Mouse (Mus musculus): Measurements from ENCODE around the gene Gm28044.
"Not testable (repeated sequence)": the region's sequence is repeated elsewhere in the genome, so short reads cannot be mapped to it uniquely, and the experiment has no call there.

The Gm28044 gene

GRCm38 (mm10) chr13:67360131-67360744 is at the start of gene Gm28044, which contains the start of gene Zfp953:
Gene Gm28044 (minus strand): TSS chr13:67360536.
Gene Zfp953 (minus strand): TSS chr13:67360605.
- DNase-seq (ENCODE audit: low spot score in 2 of 2), result peak; percentile 93 to 98

DNA sequence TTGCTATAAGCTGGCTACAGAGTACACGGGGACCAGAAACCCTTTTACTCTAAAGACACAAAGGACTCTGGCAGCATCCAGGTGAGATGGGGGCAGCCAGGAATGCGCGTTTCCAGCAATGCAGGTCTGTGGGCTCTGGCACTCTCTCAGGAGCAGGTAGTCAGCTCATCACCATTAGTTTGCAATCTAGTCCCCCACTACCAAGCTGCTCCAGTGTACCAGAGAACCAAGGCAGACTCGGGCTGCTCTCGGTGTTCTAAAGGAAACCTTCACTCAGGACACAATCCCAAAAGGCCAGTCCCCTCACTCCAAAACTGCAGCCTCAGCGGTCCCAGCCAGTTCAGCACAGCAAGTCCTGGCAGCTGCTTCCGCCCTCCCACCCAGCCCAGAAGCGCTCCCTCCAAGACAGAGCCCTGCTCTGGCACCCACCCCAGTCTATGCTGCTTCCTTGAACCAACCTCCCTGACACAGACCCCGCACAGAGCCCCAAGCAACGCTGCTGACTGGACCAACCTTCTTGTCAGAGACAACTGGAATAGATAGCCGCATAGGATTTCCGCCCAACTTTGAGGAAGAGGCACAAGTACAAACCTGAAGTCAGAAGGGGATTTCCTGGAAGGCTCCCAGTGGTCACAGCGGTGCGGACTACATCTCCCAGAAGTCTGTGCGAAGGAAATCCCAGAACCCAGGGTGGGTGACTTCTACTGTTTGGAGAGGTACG is 39.0 kb upstream of the Gm28044 start, which contains the start of gene Zfp429:
TSS of gene Zfp429 (minus strand) at position 637 of the 721 bp plus-strand sequence.
- DNase-seq (ENCODE audit: low spot score in 2 of 2), result peak; percentile 69 to 82

DNA sequence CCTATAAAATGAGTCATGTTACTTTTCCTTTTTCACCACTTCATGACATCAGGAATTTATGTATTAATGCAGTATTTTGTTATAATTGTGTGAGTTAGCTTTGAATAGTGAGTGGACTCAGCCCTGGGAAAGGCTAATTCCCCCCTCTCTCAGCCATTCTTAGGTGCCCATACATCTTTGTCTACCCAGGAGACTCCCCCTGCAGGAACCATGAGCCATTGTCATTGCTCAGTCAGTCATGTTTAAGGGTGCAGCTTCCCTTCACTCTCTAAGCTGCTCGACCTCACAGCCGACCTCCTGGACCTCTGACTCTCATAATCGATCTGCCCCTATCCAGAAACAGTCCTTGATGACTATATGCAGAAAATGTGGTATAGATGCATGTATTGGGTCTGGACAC is 15.9 kb upstream of the Gm28044 start:
- not testable (repeated sequence) for DNase-seq (ENCODE audit: low spot score in 2 of 2)

GRCm38 (mm10) chr13:67375050-67375911 is 14.9 kb upstream of the Gm28044 start, which contains the start of the genes Gm28041 and Zfp456:
Gene Gm28041 (minus strand): TSS chr13:67375733.
Gene Zfp456 (minus strand): TSS chr13:67375810.
- peak; percentile 55 to 59 for DNase-seq (ENCODE audit: low spot score in 2 of 2)

DNA sequence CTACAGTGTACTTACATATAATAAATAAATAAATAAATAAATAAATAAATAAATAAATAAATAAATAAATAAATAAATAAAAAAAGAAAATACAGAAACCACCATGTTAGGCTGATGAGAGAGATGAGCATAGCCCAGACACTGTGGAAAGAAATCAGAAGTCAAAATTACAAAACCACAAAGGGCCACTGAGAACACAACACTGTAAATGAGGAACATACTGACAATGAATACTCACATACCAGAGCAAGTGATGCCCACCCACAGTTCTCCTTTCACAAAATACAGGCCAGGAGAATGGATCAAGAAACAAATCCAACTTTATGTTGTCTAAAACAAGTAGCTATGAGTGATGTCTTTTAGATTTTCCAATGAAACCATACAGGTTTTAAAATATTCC is 8.5 kb downstream of the Gm28044 start:
- DNase-seq (ENCODE audit: low spot score in 2 of 2), result no peak

DNA sequence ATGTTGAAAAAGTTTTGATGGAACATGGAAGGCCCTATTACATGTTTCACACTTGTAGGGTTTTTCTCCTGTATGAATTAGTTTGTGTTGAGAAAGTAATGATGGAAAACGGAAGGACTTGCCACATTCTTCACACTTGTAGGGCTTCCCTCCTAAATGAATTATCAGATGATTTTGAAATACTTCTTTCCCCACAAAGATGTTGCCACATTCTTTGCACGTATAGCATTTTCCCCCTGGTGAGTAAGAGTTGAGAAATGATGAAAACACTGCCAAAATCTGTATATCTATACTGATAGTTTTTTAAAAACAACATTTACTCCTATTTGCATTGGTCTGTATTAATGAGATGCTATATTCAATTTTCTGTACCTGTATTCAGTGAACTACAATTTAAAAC is 16.9 kb downstream of the Gm28044 start:
- no peak for DNase-seq (ENCODE audit: low spot score in 2 of 2)

GRCm38 (mm10) chr13:67332877-67333276 is 27.5 kb downstream of the Gm28044 start:
- no peak for DNase-seq (ENCODE audit: low spot score in 2 of 2)

- peak; percentile 82 to 94 for DNase-seq (ENCODE audit: low spot score in 2 of 2)
These were observed 28.2 kb downstream of the Gm28044 start, which contains the start of gene Zfp595 for GRCm38 (mm10) chr13:67332019-67332724. Gene Zfp595 (minus strand): TSS chr13:67332570.

DNA sequence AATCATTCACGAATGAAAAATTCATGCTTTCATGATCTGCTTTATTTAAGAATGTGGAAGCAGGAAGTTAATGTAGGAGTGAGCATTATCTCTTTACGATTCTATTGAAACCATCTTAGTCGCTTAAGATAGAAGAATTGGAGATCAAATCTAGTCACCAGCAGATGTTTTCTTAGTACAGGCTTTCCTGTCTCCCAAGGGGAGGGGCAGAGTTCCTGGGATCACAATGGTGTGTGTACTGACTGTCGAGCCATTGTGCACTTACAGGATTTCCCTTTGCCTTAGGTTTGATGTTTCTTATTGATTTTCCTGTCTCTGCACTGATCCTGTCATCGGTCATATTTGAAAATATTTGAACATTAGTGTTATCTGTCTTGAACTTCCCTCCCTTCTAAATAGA is 53.6 kb downstream of the Gm28044 start:
- peak; percentile 3 to 4 for DNase-seq (ENCODE audit: low spot score in 2 of 2)

- peak; percentile 94 to 98 for DNase-seq (ENCODE audit: low spot score in 2 of 2)
These were observed 54.3 kb downstream of the Gm28044 start, which contains the start of gene Zfp457 for GRCm38 (mm10) chr13:67305822-67306672. Gene Zfp457 (minus strand): TSS chr13:67306485.

DNA sequence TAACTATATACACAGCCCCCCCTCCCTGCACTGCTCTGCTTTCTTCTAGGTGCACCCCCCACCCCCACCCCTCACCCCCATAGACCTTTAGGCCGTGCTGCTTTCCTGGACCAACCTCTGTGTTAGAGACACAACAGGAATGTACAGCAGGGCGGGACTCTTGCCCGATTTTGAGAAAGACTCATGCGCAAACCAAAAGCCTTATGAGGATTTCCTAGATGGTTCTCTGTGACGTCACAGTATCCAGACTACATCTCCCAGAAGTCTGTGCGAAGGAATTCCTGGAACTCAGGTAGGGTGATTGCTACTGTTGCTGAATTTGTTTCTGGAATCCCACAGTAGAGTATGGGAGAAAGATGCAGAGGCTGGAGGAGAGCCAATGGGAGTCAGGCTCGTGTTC is 82.0 kb downstream of the Gm28044 start, which contains the start of gene Zfp458:
TSS of gene Zfp458 (minus strand) at position 153 of the 400 bp plus-strand sequence.
- peak; percentile 21 to 28 for DNase-seq (ENCODE audit: low spot score in 2 of 2)

DNA sequence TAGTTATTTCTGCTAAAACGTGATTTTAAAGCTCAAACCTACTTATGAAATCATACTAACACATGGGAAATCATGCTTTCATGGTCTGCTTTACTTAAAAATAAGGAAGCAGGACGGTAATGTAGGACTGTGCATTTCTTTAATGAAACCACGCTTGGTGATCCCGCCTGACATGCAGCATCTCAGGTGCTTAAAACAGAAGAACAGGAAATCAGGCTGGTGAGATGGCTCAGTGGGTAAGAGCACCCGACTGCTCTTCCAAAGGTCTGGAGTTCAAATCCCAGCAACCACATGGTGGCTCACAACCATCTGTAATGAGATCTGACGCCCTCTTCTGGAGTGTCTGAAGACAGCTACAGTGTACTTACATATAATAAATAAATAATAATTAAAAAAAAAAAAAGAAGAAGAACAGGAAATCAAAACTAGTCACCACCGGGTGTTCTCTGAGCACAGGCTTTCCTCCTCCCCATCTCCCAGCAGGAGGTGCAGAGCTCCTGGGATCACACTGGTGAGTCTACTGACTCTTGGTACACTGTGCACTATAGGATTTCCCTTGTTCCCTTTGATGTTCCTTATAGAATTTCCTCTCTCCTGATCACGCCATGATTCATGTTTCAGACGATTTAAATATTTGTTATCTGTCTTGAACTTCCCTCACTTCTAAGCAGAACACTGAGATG is 90.8 kb downstream of the Gm28044 start:
- not testable (repeated sequence) for DNase-seq (ENCODE audit: low spot score in 2 of 2)

DNA sequence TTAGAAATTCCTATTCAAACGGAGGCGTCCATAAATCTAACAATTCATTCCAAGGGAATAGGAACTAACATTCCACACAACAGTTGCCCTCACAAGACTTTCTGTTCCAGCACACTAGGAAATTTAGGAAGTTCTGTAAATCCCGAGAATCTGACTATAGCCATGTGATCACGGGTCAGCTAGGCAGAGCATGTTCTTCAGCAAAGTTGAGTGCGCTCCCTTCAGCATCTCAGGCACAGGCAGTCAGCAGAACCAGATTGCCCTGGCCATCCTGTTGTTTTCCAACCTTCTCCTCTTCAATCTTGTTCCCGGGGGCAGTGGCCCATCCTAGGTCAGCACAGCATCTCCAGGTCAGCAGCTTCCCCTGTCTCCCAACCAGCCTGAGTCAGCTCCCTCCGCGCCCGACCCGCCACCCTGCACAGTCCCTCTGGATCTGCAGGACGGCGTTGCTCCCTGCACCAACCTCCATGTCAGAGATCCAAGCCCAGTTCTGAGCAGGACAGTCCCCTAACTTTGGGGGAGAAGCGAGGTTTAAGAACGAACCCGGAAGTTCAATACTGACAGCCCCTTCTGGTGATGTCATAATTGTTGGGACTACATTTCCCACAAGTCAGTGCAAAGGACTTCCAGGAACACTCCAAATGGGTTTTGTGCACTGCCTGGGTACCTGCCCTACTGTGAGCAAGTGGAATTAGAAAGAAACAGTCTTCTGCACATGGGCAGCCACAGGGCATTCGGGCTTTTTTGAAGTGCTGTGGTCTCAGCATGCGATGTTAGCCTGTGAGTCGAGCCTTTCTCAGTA is 91.6 kb downstream of the Gm28044 start:
- DNase-seq (ENCODE audit: low spot score in 2 of 2), result peak; percentile 81 to 88
